Mouse (Mus musculus): ENCODE results near the gene Fam83g. TPM values are rescaled to one million over a fixed set of nuclear protein-coding genes. Genes with fewer than 3 reads are reported as not detected.

Gene Fam83g
- polyA plus RNA-seq, 1 experiment = not detected

GRCm38 (mm10) chr11:61675332-61675731 lies 8.6 kb upstream of the Fam83g start:
- whole genome bisulfite sequencing = 75% methylated on average over 2 of the region's 2 CpGs
- Histone ChIP-seq H3K4me3 (ENCODE audit: insufficient read depth, low read depth, low read length) (no peak overlapping the region), H3K27ac (ENCODE audit: insufficient read depth, low read depth, low read length) (no peak overlapping the region), H3K4me1 (ENCODE audit: control insufficient read depth, insufficient read depth, low read length) (peaks cover 16% of the 10 kb centered on the region)
- TF ChIP-seq CTCF (IDR thresholded peaks at IDR 0.05; ENCODE audit: insufficient read depth, low read depth, low read length) (no peak), POLR2A (IDR thresholded peaks at IDR 0.05; ENCODE audit: insufficient read depth, low read depth, low read length) (no peak)

DNA sequence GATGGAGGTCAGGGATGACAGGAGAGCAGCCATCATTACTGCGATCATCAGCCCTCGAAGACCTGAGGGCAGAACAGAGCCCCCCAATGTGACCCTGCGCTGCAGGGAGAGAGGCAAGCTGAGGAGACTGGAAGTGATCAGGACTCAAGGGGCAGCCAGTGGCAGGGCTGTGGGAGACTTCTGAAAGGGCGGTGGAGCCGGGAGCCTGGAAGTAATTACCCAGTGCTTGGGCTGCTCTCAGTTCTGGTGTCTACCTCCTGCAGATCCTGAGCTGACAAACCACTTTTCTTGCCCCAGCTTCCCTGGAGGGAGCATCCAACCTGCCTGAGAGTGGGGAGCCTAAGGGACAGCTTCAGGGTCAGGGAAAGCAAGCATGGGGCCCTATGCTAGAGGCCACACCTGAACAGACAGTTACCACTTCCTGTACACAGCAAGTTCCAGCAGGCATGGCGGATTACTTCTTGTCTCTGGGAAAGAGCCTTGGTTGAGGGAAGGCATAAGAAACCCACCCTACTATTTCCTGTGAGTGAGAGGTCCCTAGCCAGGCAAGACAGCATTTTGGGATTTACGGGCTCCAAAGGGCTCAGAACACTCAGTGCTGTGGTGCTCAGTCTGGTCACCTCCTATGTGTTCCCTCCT lies 7.6 kb upstream of the Fam83g start:
- no peak for TF ChIP-seq CTCF (IDR thresholded peaks at IDR 0.05; ENCODE audit: insufficient read depth, low read depth, low read length)
- TF ChIP-seq POLR2A (IDR thresholded peaks at IDR 0.05; ENCODE audit: insufficient read depth, low read depth, low read length) = no peak
- 89% methylated on average over 7 of the region's 7 CpGs for WGBS

GRCm38 (mm10) chr11:61677709-61678108 lies 6.2 kb upstream of the Fam83g start:
- TF ChIP-seq POLR2A (IDR thresholded peaks at IDR 0.05; ENCODE audit: insufficient read depth, low read depth, low read length) (no peak), CTCF (IDR thresholded peaks at IDR 0.05; ENCODE audit: insufficient read depth, low read depth, low read length) (no peak)
- WGBS = 91% methylated on average over 4 of the region's 4 CpGs
- no peak overlapping the region for H3K27ac ChIP-seq (ENCODE audit: insufficient read depth, low read depth, low read length)
- H3K4me3 ChIP-seq (ENCODE audit: insufficient read depth, low read depth, low read length) = no peak overlapping the region
- H3K4me1 ChIP-seq (ENCODE audit: control insufficient read depth, insufficient read depth, low read length) = peaks cover 16% of the 10 kb centered on the region

More for the DNA sequence above, 7.6 kb upstream of the Fam83g start:
- Histone ChIP-seq H3K4me1 (ENCODE audit: control insufficient read depth, insufficient read depth, low read length) (peaks cover 16% of the 10 kb centered on the region), H3K4me3 (ENCODE audit: insufficient read depth, low read depth, low read length) (no peak overlapping the region), H3K27ac (ENCODE audit: insufficient read depth, low read depth, low read length) (no peak overlapping the region)

- 79% methylated on average over 4 of the region's 4 CpGs for WGBS
- TF ChIP-seq POLR2A (IDR thresholded peaks at IDR 0.05; ENCODE audit: insufficient read depth, low read depth, low read length) (no peak), CTCF (IDR thresholded peaks at IDR 0.05; ENCODE audit: insufficient read depth, low read depth, low read length) (no peak)
These were observed 4.6 kb upstream of the Fam83g start for GRCm38 (mm10) chr11:61679091-61679866.

GRCm38 (mm10) chr11:61685119-61685725 lies 1.3 kb downstream of the Fam83g start:
- H3K4me3 ChIP-seq (ENCODE audit: insufficient read depth, low read depth, low read length) = no peak overlapping the region
- WGBS = 86% methylated on average over 8 of the region's 8 CpGs
- peaks cover 19% of the 10 kb centered on the region for H3K4me1 ChIP-seq (ENCODE audit: control insufficient read depth, insufficient read depth, low read length)
- H3K27ac ChIP-seq (ENCODE audit: insufficient read depth, low read depth, low read length) = no peak overlapping the region
- TF ChIP-seq POLR2A (IDR thresholded peaks at IDR 0.05; ENCODE audit: insufficient read depth, low read depth, low read length) = no peak
- TF ChIP-seq CTCF (IDR thresholded peaks at IDR 0.05; ENCODE audit: insufficient read depth, low read depth, low read length) = no peak

More at GRCm38 (mm10) chr11:61679091-61679866, 4.6 kb upstream of the Fam83g start:
- Histone ChIP-seq H3K4me3 (ENCODE audit: insufficient read depth, low read depth, low read length) (no peak overlapping the region), H3K27ac (ENCODE audit: insufficient read depth, low read depth, low read length) (no peak overlapping the region), H3K4me1 (ENCODE audit: control insufficient read depth, insufficient read depth, low read length) (peaks cover 17% of the 10 kb centered on the region)

GRCm38 (mm10) chr11:61686141-61686540 lies 2.2 kb downstream of the Fam83g start:
- no peak for TF ChIP-seq CTCF (IDR thresholded peaks at IDR 0.05; ENCODE audit: insufficient read depth, low read depth, low read length)
- no peak for TF ChIP-seq POLR2A (IDR thresholded peaks at IDR 0.05; ENCODE audit: insufficient read depth, low read depth, low read length)
- WGBS = 83% methylated on average over 2 of the region's 2 CpGs
- Histone ChIP-seq H3K4me3 (ENCODE audit: insufficient read depth, low read depth, low read length) (no peak overlapping the region), H3K4me1 (ENCODE audit: control insufficient read depth, insufficient read depth, low read length) (peaks cover 19% of the 10 kb centered on the region), H3K27ac (ENCODE audit: insufficient read depth, low read depth, low read length) (no peak overlapping the region)

- no peak for TF ChIP-seq CTCF (IDR thresholded peaks at IDR 0.05; ENCODE audit: insufficient read depth, low read depth, low read length)
- no peak for TF ChIP-seq POLR2A (IDR thresholded peaks at IDR 0.05; ENCODE audit: insufficient read depth, low read depth, low read length)
- WGBS = 59% methylated on average over 10 of the region's 10 CpGs
- H3K4me3 ChIP-seq (ENCODE audit: insufficient read depth, low read depth, low read length) = no peak overlapping the region
- H3K4me1 ChIP-seq (ENCODE audit: control insufficient read depth, insufficient read depth, low read length) = peaks cover 19% of the 10 kb centered on the region
- H3K27ac ChIP-seq (ENCODE audit: insufficient read depth, low read depth, low read length) = no peak overlapping the region
These were observed 3.1 kb downstream of the Fam83g start for GRCm38 (mm10) chr11:61686906-61687453.

DNA sequence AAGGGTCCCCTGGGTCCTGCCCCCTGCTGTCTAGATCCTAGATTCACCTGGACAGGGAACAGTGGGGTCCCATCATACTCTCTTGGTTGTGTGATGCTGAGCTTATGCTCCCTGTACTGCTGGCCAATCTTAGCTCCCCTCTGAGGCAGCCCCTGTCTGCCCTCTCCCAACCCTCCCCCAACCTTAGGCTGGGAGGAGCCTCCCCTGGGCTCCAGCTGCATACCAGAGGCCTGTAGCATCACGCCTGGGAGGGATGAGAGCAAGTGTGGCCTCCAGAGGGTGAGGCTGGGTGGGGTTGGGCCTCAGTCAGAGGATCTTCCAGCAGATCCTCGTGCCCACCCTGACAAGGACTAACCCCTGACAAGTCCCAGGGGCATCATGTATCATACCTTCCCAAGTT lies 3.7 kb downstream of the Fam83g start:
- H3K4me3 ChIP-seq (ENCODE audit: insufficient read depth, low read depth, low read length) = no peak overlapping the region
- H3K4me1 ChIP-seq (ENCODE audit: control insufficient read depth, insufficient read depth, low read length) = peaks cover 19% of the 10 kb centered on the region
- WGBS = 94% methylated on average over 2 of the region's 2 CpGs
- TF ChIP-seq POLR2A (IDR thresholded peaks at IDR 0.05; ENCODE audit: insufficient read depth, low read depth, low read length) (no peak), CTCF (IDR thresholded peaks at IDR 0.05; ENCODE audit: insufficient read depth, low read depth, low read length) (no peak)
- no peak overlapping the region for H3K27ac ChIP-seq (ENCODE audit: insufficient read depth, low read depth, low read length)

DNA sequence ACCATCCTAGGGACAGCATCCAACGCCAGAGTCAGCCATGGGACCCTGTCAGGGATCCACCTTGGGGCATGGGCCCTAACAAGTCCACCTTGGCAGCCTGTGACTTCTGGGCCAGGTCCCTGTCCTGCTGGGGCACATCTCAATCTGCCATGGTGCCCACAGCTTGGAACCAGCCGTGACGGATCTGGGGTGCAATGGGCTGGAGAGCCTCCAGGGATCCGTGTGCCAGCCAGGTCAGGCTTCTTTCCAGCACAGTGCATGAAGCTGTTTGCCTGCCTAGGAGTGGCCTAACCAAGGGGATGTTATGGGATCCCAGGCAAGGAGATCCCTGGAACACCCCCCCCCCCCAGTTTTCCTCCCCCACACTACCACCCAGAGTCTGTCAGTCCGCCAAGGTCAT lies 9.1 kb downstream of the Fam83g start:
- 94% methylated on average over 5 of the region's 5 CpGs for WGBS
- Histone ChIP-seq H3K4me1 (ENCODE audit: control insufficient read depth, insufficient read depth, low read length) (no peaks in the 10 kb centered on the region), H3K27ac (ENCODE audit: insufficient read depth, low read depth, low read length) (no peak overlapping the region), H3K4me3 (ENCODE audit: insufficient read depth, low read depth, low read length) (no peak overlapping the region)
- no peak for TF ChIP-seq CTCF (IDR thresholded peaks at IDR 0.05; ENCODE audit: insufficient read depth, low read depth, low read length)
- no peak for TF ChIP-seq POLR2A (IDR thresholded peaks at IDR 0.05; ENCODE audit: insufficient read depth, low read depth, low read length)
